Mouse (Mus musculus) gastrocnemius, postnatal 36 days (tissue): ENCODE results near the gene Prodh2. TPM values are rescaled to one million over a fixed set of nuclear protein-coding genes. Genes with fewer than 3 reads are reported as not detected.
"Not testable (repeated sequence)": the region's sequence is repeated elsewhere in the genome, so short reads cannot be mapped to it uniquely, and the experiment has no call there.

Experiments used
- DNase-seq, 2 experiments: peaks; one replicate each; pipeline ENCODE4 v3.0.0; 2022
- intact Hi-C: fragments of 180-260 bp; cut with DNase I; formaldehyde crosslinking; loops from one replicate; pipeline ENCODE4 v1.15.1; 2025
- long read RNA-seq, 2 experiments: library from polyadenylated mRNA; stranded (forward); transcript quantifications; one replicate each; pipeline ENCODE4 v2.0.0; 2021
- total RNA-seq, 2 experiments: library from RNA; stranded (reverse); gene quantifications; 2 replicates each; pipeline ENCODE4 v1.2.3; 2021

Gene Prodh2
- total RNA-seq = not detected
- long read RNA-seq, experiment 1 = 0 reads
- long read RNA-seq, experiment 2 = 0 reads

GRCm38 (mm10) chr7:30493401-30493931, at the start of gene Prodh2:
TSS of gene Prodh2 (plus strand) at chr7:30493622.
- no peak for DNase-seq
- intact Hi-C loops = loop anchor here (2.0 to 5.0 kb wide), 2 partner anchors 51 to 121 kb away; no protein-coding TSS in a partner anchor

GRCm38 (mm10) chr7:30443696-30444095, 49.7 kb upstream of the Prodh2 start:
- intact Hi-C loops = loop anchor here (5.0 kb wide), 1 partner anchor 49 kb away; the partner anchor contains the start of gene Prodh2

GRCm38 (mm10) chr7:30444154-30444970, 49.1 kb upstream of the Prodh2 start:
- intact Hi-C loops = loop anchor here (5.0 kb wide), 1 partner anchor 48 kb away; the partner anchor contains the start of gene Prodh2
- no peak for DNase-seq

More at GRCm38 (mm10) chr7:30443696-30444095, 49.7 kb upstream of the Prodh2 start:
- no peak for DNase-seq

- DNase-seq = no peak
- intact Hi-C loops = loop anchor here (5.0 kb wide), 1 partner anchor 47 kb away; the partner anchor contains the start of gene Prodh2
These were observed 48.3 kb upstream of the Prodh2 start, which contains the start of gene Aplp1 for GRCm38 (mm10) chr7:30444971-30445751. TSS of gene Aplp1 (minus strand) at chr7:30445535.

GRCm38 (mm10) chr7:30450241-30450640, 43.2 kb upstream of the Prodh2 start:
- intact Hi-C loops = no loop called here
- no peak for DNase-seq

GRCm38 (mm10) chr7:30453327-30453726, 40.1 kb upstream of the Prodh2 start:
- intact Hi-C loops = no loop called here
- DNase-seq = no peak

- no peak for DNase-seq
- intact Hi-C loops = no loop called here
These were observed 39.7 kb upstream of the Prodh2 start for GRCm38 (mm10) chr7:30453766-30454165.

GRCm38 (mm10) chr7:30454259-30454658, 39.2 kb upstream of the Prodh2 start:
- intact Hi-C loops = no loop called here
- no peak for DNase-seq

- DNase-seq = no peak
- intact Hi-C loops = no loop called here
These were observed 36.9 kb upstream of the Prodh2 start for GRCm38 (mm10) chr7:30456487-30456886.

GRCm38 (mm10) chr7:30456911-30457628, 36.4 kb upstream of the Prodh2 start:
- no peak for DNase-seq
- intact Hi-C loops = no loop called here

- DNase-seq = no peak
These were observed 35.6 kb upstream of the Prodh2 start, which contains the start of the genes Kirrel2 and Nphs1 for GRCm38 (mm10) chr7:30457629-30458330. TSS of gene Kirrel2 (minus strand) at chr7:30457690. TSS of gene Nphs1 (plus strand) at chr7:30458315.

GRCm38 (mm10) chr7:30459484-30459883, 33.9 kb upstream of the Prodh2 start:
- intact Hi-C loops = no loop called here

More at GRCm38 (mm10) chr7:30457629-30458330, 35.6 kb upstream of the Prodh2 start, which contains the start of the genes Kirrel2 and Nphs1:
- intact Hi-C loops = no loop called here

GRCm38 (mm10) chr7:30463568-30463967, 29.9 kb upstream of the Prodh2 start:
- intact Hi-C loops = no loop called here
- no peak for DNase-seq

More at GRCm38 (mm10) chr7:30459484-30459883, 33.9 kb upstream of the Prodh2 start:
- no peak for DNase-seq

GRCm38 (mm10) chr7:30463996-30464395, 29.4 kb upstream of the Prodh2 start:
- no peak for DNase-seq
- intact Hi-C loops = no loop called here

GRCm38 (mm10) chr7:30464816-30465300, 28.6 kb upstream of the Prodh2 start:
- intact Hi-C loops = no loop called here
- DNase-seq = no peak

GRCm38 (mm10) chr7:30472411-30472810, 21.0 kb upstream of the Prodh2 start:
- no peak for DNase-seq
- intact Hi-C loops = no loop called here

GRCm38 (mm10) chr7:30474999-30475398, 18.4 kb upstream of the Prodh2 start:
- intact Hi-C loops = no loop called here

GRCm38 (mm10) chr7:30476136-30476535, 17.3 kb upstream of the Prodh2 start:
- intact Hi-C loops, DNase-seq: not testable (repeated sequence)

More at GRCm38 (mm10) chr7:30474999-30475398, 18.4 kb upstream of the Prodh2 start:
- DNase-seq = no peak
